Mouse (Mus musculus): Measurements from ENCODE around the gene Pmm2.

DNA sequence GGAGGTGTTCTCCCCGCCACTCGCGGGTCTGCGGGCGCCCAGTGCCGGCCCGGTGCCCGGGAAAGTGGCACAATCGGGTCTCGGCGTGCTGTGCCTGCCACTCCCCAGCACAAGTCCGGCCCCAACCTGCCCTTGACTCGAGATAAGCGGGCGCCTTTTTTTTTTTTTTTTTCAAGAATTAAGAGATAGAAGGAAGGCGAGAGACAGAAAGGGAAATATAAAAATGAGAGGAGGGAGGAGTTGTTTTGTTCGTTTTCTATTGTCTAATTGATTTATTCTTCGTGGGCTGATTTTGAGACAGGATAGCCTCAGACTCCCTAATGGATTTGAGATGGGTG lies 34.8 kb downstream of the Pmm2 start:
- TF ChIP-seq CTCF (IDR thresholded peaks at IDR 0.05; ENCODE audit: low read depth) (no peak), EP300 (IDR thresholded peaks at IDR 0.05; ENCODE audit: low read depth) (no peak)
